Mouse (Mus musculus) midbrain, embryonic 16.5 days (tissue): ENCODE measurements around the gene Ddx52. TPM values are rescaled to one million over a fixed set of nuclear protein-coding genes. Genes with fewer than 3 reads are reported as not detected.

Source experiments
- ATAC-seq: fragments of 200-750 bp; cut with Nextera tagmentation; 2 replicates; pipeline ENCODE4 v1.8.0; 2017; ENCODE audit warnings: moderate TSS enrichment
- H3K27ac ChIP-seq: fragments of 300-500 bp; sonication (generic); 2 replicates; pipeline ENCODE4 v1.5.1; 2014; ENCODE audit warnings: mild to moderate bottlenecking, low read length, mixed read lengths
- H3K27me3 ChIP-seq: fragments of 300-500 bp; sonication (generic); 2 replicates; pipeline ENCODE4 v1.6.1; 2014; ENCODE audit warnings: low read depth, low read length, mixed read lengths; ENCODE audit not compliant: control insufficient read depth, insufficient read depth
- H3K36me3 ChIP-seq: fragments of 300-500 bp; sonication (generic); 2 replicates; pipeline ENCODE4 v1.6.1; 2014; ENCODE audit warnings: mild to moderate bottlenecking, low read length, moderate library complexity, mixed read lengths; ENCODE audit not compliant: control insufficient read depth, insufficient read depth
- H3K4me1 ChIP-seq: fragments of 300-500 bp; sonication (generic); 2 replicates; pipeline ENCODE4 v1.6.1; 2014; ENCODE audit warnings: mild to moderate bottlenecking, low read length, mixed read lengths; ENCODE audit not compliant: control insufficient read depth, insufficient read depth
- H3K4me2 ChIP-seq: fragments of 300-500 bp; sonication (generic); 2 replicates; pipeline ENCODE4 v1.6.1; 2014; ENCODE audit warnings: mild to moderate bottlenecking, low read length, mixed read lengths
- H3K4me3 ChIP-seq: fragments of 300-500 bp; sonication (generic); 2 replicates; pipeline ENCODE4 v1.5.1; 2014; ENCODE audit warnings: low read depth, mild to moderate bottlenecking, low read length, moderate library complexity, mixed read lengths
- H3K9ac ChIP-seq: fragments of 300-500 bp; sonication (generic); 2 replicates; pipeline ENCODE4 v1.6.1; 2014; ENCODE audit warnings: low read depth, low read length, mixed read lengths
- H3K9me3 ChIP-seq: fragments of 300-500 bp; sonication (generic); replicated peaks from 2 replicates; pipeline ENCODE4 v1.6.1; 2014; ENCODE audit warnings: mild to moderate bottlenecking, low read length, mixed read lengths; ENCODE audit not compliant: control insufficient read depth, poor library complexity, severe bottlenecking
- WGBS: fragments of 180-500 bp; shearing (Covaris S2); extraction: QIAGEN DNeasy Blood & Tissue Kit; methylation state at CpG from one replicate; pipeline ENCODE4 v1.1.7; 2014; 5-methylcytosine and 5-hydroxymethylcytosine counted together
- polyA plus RNA-seq: library from polyadenylated mRNA; unstranded; fragments of >200 nt; fragmentation: Nextera tagmentation; extraction: Ambion mirVana; gene quantifications from 2 replicates; pipeline ENCODE4 v1.2.1, GENCODE M21; 2015

The Ddx52 gene
- polyA plus RNA-seq, 1 experiment from 2014 or later, result 20.3 TPM

GRCm38 (mm10) chr11:84001257-84001656 lies 59.4 kb downstream of the Ddx52 start:
- Histone ChIP-seq H3K27ac (no peak overlapping the region), H3K4me1 (no peaks in the 10 kb centered on the region), H3K9me3 (no peaks in the 10 kb centered on the region), H3K36me3 (peaks cover 27% of the 10 kb centered on the region), H3K9ac (no peak overlapping the region), H3K4me3 (no peak overlapping the region), H3K4me2 (no peak overlapping the region), H3K27me3 (no peaks in the 10 kb centered on the region)
- no peak for ATAC-seq
- 88% methylated on average over 3 of the region's 3 CpGs for WGBS

DNA sequence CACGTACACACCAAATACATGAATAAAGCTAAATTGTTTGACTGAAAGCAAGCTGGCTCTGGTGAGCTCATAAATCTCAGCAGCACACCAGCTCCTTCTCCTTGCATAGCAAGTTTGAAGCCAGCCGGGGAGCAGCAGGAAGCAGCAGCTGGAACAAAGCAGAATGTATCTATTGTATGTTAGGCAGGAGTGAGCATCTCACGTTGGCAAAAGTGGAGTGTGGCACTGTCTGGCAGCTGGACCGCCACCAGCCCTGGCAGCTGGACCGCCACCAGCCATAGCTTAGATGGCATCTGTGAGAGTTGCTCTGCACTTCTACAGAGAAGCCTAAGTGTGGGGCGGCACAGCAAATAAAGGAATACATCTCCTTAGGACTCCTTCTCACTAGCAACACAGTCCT lies 62.1 kb downstream of the Ddx52 start:
- 92% methylated on average over 6 of the region's 6 CpGs for WGBS
- Histone ChIP-seq H3K27ac (no peak overlapping the region), H3K9me3 (no peaks in the 10 kb centered on the region), H3K27me3 (no peaks in the 10 kb centered on the region), H3K4me3 (no peak overlapping the region), H3K9ac (no peak overlapping the region), H3K36me3 (peaks cover 26% of the 10 kb centered on the region), H3K4me1 (no peaks in the 10 kb centered on the region), H3K4me2 (no peak overlapping the region)
- no peak for ATAC-seq

DNA sequence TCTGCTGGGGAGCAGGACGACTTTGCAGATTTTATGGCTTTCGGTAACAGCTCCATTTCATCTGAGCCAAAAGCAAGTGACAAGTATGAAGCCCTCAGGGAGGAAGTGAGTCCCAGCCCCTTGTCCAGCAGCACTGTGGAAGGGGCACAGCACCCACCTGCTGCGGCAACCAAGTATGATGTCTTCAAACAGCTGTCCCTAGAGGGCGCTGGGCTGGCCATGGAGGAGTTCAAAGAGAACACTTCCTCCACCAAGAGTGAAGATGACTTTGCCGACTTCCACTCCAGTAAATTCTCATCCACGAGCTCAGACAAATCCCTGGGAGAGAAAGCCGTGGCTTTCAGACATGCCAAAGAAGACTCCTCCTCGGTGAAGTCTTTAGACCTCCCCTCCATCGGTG lies 67.1 kb downstream of the Ddx52 start:
- Histone ChIP-seq H3K27ac (no peak overlapping the region), H3K9ac (no peak overlapping the region), H3K4me1 (peaks cover 32% of the 10 kb centered on the region), H3K9me3 (no peaks in the 10 kb centered on the region), H3K4me3 (no peak overlapping the region), H3K27me3 (no peaks in the 10 kb centered on the region), H3K4me2 (no peak overlapping the region), H3K36me3 (peaks cover 16% of the 10 kb centered on the region)
- 85% methylated on average over 9 of the region's 9 CpGs for WGBS
- ATAC-seq, result no peak

DNA sequence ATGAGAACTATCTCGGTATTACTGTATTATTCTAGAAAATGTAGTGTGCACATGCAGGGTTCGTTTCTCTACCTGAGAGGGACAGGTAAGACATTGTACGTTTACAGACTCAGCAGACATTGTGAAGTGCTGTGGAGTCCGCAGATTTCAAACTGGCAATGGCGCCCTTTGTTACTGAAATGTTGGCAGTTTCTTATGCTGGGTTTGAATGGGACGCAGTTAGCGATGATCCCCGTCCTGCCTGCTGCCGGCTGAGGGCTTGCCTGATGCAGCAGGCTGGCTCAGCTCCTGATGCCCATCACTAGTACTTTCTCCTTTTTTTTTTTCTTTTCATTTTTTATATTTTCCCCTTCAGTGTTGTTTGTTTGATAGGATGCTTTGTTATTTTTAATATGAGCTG lies 68.5 kb downstream of the Ddx52 start:
- H3K9me3 ChIP-seq, result no peaks in the 10 kb centered on the region
- peaks cover 32% of the 10 kb centered on the region for H3K4me1 ChIP-seq
- no peak overlapping the region for H3K4me2 ChIP-seq
- no peak for ATAC-seq
- H3K27ac ChIP-seq, result peak overlapping the region; percentile 28; the same call in 1 of the 2 replicates
- no peak overlapping the region for H3K9ac ChIP-seq
- H3K36me3 ChIP-seq, result peaks cover 15% of the 10 kb centered on the region
- H3K27me3 ChIP-seq, result no peaks in the 10 kb centered on the region
- no peak overlapping the region for H3K4me3 ChIP-seq
- 51% methylated on average over 9 of the region's 9 CpGs for WGBS

DNA sequence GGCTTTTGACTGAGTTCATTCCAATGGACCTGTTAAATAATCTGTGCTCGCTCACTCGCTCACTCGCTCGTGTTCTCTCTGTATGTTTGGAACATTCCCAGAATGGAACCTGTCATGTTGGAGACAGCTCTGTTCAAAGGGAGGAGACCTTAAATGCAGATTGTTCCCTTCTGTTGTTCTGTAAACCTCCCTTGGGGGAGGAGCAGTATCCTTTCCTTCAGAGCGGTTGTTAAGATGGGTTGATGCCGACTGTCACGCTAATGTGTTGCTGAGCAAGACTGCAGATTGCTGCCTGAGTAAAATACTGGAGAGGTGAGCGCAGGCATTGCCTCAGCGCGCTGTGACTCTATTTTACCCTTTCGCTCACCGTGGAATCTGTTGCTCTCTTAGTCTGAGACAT lies 69.2 kb downstream of the Ddx52 start:
- no peak overlapping the region for H3K4me3 ChIP-seq
- H3K27ac ChIP-seq, result peak overlapping the region; percentile 58
- no peaks in the 10 kb centered on the region for H3K9me3 ChIP-seq
- 0 out of 2 replicates have a peak overlapping the region, but pooled peaks have one; percentile 18 for H3K9ac ChIP-seq
- ATAC-seq, result peak; percentile 36; the same call in 1 of the 2 replicates
- 10% methylated on average over 12 of the region's 12 CpGs for WGBS
- H3K27me3 ChIP-seq, result no peaks in the 10 kb centered on the region
- H3K4me2 ChIP-seq, result peak overlapping the region; percentile 35
- H3K36me3 ChIP-seq, result peaks cover 15% of the 10 kb centered on the region
- H3K4me1 ChIP-seq, result peaks cover 32% of the 10 kb centered on the region

DNA sequence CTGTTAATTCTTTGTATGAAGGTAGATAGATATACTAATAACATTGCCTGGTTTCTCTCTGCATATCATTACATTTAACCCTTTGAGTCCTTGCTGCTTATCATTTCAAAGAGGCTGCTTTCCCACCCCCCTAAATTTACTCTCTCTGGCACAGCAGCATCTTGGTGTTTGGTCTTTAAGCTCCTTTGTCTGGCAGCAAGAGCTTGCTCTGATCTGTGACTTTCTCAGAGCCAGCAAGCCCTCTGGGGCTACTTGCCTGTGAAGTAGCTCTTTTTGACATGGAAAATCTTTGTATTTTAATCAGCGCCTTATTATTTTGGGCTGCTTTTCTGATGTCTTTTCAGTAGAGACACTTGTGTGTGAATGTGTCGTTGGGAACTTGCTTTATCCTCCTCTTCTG lies 69.7 kb downstream of the Ddx52 start:
- Histone ChIP-seq H3K27me3 (no peaks in the 10 kb centered on the region), H3K4me1 (peaks cover 32% of the 10 kb centered on the region), H3K4me3 (no peak overlapping the region), H3K9ac (peak overlapping the region; percentile 18; the same call in 1 of the 2 replicates), H3K27ac (peak overlapping the region; percentile 58; the same call in 1 of the 2 replicates), H3K36me3 (peaks cover 15% of the 10 kb centered on the region), H3K4me2 (peak overlapping the region; percentile 35; the same call in 1 of the 2 replicates), H3K9me3 (no peaks in the 10 kb centered on the region)
- 14% methylated on average over 2 of the region's 2 CpGs for WGBS
- ATAC-seq, result no peak

Other genes starting within 250 kb of the Ddx52 start
- not detected in 2 replicates for gene Wfdc17, start 238.1 kb upstream of the Ddx52 start, polyA plus RNA-seq
- gene Wfdc18, start 233.0 kb upstream of the Ddx52 start, polyA plus RNA-seq, result not detected in 2 replicates
- not detected in 2 replicates for gene Wfdc21, start 195.1 kb upstream of the Ddx52 start, polyA plus RNA-seq
- 32.2 and 37.6 TPM in 2 replicates for gene Heatr6, start 188.4 kb upstream of the Ddx52 start, polyA plus RNA-seq
- gene Hnf1b, start 92.0 kb upstream of the Ddx52 start, polyA plus RNA-seq, result 0.13 TPM in 1 of 2 replicates, not detected in the other
- gene Synrg, start 22.4 kb downstream of the Ddx52 start, polyA plus RNA-seq, result 26.4 and 31.4 TPM in 2 replicates
- gene Dusp14, start 127.2 kb downstream of the Ddx52 start, polyA plus RNA-seq, result 11.0 and 11.8 TPM in 2 replicates
- gene Tada2a, start 187.5 kb downstream of the Ddx52 start, polyA plus RNA-seq, result 31.2 and 31.5 TPM in 2 replicates
- 31.4 and 34.1 TPM in 2 replicates for gene Acaca, start 187.6 kb downstream of the Ddx52 start, polyA plus RNA-seq
- gene Gm11437, start 225.4 kb downstream of the Ddx52 start, polyA plus RNA-seq, result 0.15 and 0.29 TPM in 2 replicates